Mouse (Mus musculus) erythroblast, embryonic 14.5 days (primary cell): ENCODE results near the gene Rbms3.

Source experiments
- GATA1 ChIP-seq: IDR thresholded peaks from 2 replicates; pipeline ENCODE4 v1.6.1; 2012; ENCODE audit warnings: low read length, inconsistent platforms, mixed read lengths
- TAL1 ChIP-seq: IDR thresholded peaks from 3 replicates; pipeline ENCODE4 v1.6.1; 2012; ENCODE audit warnings: low read length, inconsistent platforms, mixed read lengths

GRCm38 (mm10) chr9:117117181-117117729, 512.5 kb downstream of the Rbms3 start:
- TF ChIP-seq GATA1 = no peak
- TF ChIP-seq TAL1 = no peak
